Mouse (Mus musculus) heart, postnatal 25 days (tissue): Measurements from ENCODE around the gene Nckap1l. TPM values are rescaled to one million over a fixed set of nuclear protein-coding genes. Genes with fewer than 3 reads are reported as not detected.
"Not testable (repeated sequence)": the region's sequence is repeated elsewhere in the genome, so short reads cannot be mapped to it uniquely, and the experiment has no call there.

Experiments used
- DNase-seq: peaks from one replicate; pipeline ENCODE4 v3.0.0; 2022; ENCODE audit warnings: low spot score
- intact Hi-C: fragments of 180-260 bp; cut with DNase I; formaldehyde crosslinking; loops from one replicate; pipeline ENCODE4 v1.15.1; 2025
- total RNA-seq, 2 experiments: library from RNA; stranded (reverse); gene quantifications; 2 replicates each; pipeline ENCODE4 v1.2.3; 2021

Nckap1l gene
- total RNA-seq: 1 to 10 TPM; 3.9 to 4.2 TPM

- intact Hi-C loops: no loop called here
- DNase-seq: peak; percentile 36
Observed at GRCm38 (mm10) chr15:103453551-103454218, at the start of gene Nckap1l. Gene Nckap1l (plus strand): TSS chr15:103453794.

GRCm38 (mm10) chr15:103405586-103405985, 48.0 kb upstream of the Nckap1l start:
- DNase-seq, intact Hi-C loops: not testable (repeated sequence)

- intact Hi-C loops: no loop called here
- no peak for DNase-seq
Observed at GRCm38 (mm10) chr15:103427017-103427416, 26.6 kb upstream of the Nckap1l start.

GRCm38 (mm10) chr15:103430241-103430640, 23.4 kb upstream of the Nckap1l start, which contains the start of gene Gtsf1:
Gene Gtsf1 (minus strand): TSS chr15:103430470.
- DNase-seq: no peak
- intact Hi-C loops: no loop called here

GRCm38 (mm10) chr15:103445966-103446365, 7.6 kb upstream of the Nckap1l start:
- intact Hi-C loops, DNase-seq: not testable (repeated sequence)

GRCm38 (mm10) chr15:103448369-103448768, 5.2 kb upstream of the Nckap1l start, which contains the start of gene Gtsf2:
Gene Gtsf2 (minus strand): TSS chr15:103448469.
- no peak for DNase-seq
- intact Hi-C loops: no loop called here

- DNase-seq: no peak
- intact Hi-C loops: no loop called here
Observed at GRCm38 (mm10) chr15:103454449-103454848, 855 bp downstream of the Nckap1l start.

- DNase-seq: peak; percentile 12
- intact Hi-C loops: no loop called here
Observed at GRCm38 (mm10) chr15:103462539-103463261, 9.1 kb downstream of the Nckap1l start.

GRCm38 (mm10) chr15:103471488-103472194, 18.0 kb downstream of the Nckap1l start:
- intact Hi-C loops: no loop called here
- no peak for DNase-seq

- intact Hi-C loops: no loop called here
- DNase-seq: no peak
Observed at GRCm38 (mm10) chr15:103472265-103472664, 18.7 kb downstream of the Nckap1l start.

GRCm38 (mm10) chr15:103473182-103473581, 19.6 kb downstream of the Nckap1l start:
- intact Hi-C loops: no loop called here

GRCm38 (mm10) chr15:103473769-103474168, 20.2 kb downstream of the Nckap1l start:
- DNase-seq: no peak
- intact Hi-C loops: no loop called here

More at GRCm38 (mm10) chr15:103473182-103473581, 19.6 kb downstream of the Nckap1l start:
- no peak for DNase-seq

GRCm38 (mm10) chr15:103479080-103479606, 25.5 kb downstream of the Nckap1l start:
- DNase-seq: no peak
- intact Hi-C loops: no loop called here

GRCm38 (mm10) chr15:103480129-103480528, 26.5 kb downstream of the Nckap1l start:
- DNase-seq: no peak
- intact Hi-C loops: no loop called here

GRCm38 (mm10) chr15:103482488-103482887, 28.9 kb downstream of the Nckap1l start:
- intact Hi-C loops: no loop called here
- DNase-seq: no peak

GRCm38 (mm10) chr15:103484490-103484889, 30.9 kb downstream of the Nckap1l start:
- intact Hi-C loops: no loop called here
- DNase-seq: no peak

- intact Hi-C loops: no loop called here
- no peak for DNase-seq
Observed at GRCm38 (mm10) chr15:103485106-103485505, 31.5 kb downstream of the Nckap1l start.

GRCm38 (mm10) chr15:103486658-103487057, 33.1 kb downstream of the Nckap1l start:
- DNase-seq: no peak
- intact Hi-C loops: no loop called here

- DNase-seq: no peak
- intact Hi-C loops: no loop called here
Observed at GRCm38 (mm10) chr15:103488336-103488735, 34.7 kb downstream of the Nckap1l start.
